Mouse (Mus musculus): ENCODE measurements around the gene Ak4.

- TF ChIP-seq CTCF (IDR thresholded peaks at IDR 0.05; ENCODE audit: low read depth) (no peak), EP300 (IDR thresholded peaks at IDR 0.05; ENCODE audit: low read depth) (no peak)
These were observed 78.3 kb downstream of the Ak4 start for GRCm38 (mm10) chr4:101497336-101497735.

All from heart, postnatal 0 days (tissue).